Comparison of ENCODE assay signal across 12 mouse cellular contexts in genomic region chr11:76042041-76042638, GRCm38 (mm10). TPM values are rescaled to one million over a fixed set of nuclear protein-coding genes. Genes with fewer than 3 reads are reported as not detected.
A peak's percentile ranks its signal among the peaks of the same experiment; 100 is the strongest.
DNase-seq lines count a peak whose midpoint lies in the region; ATAC-seq and TF ChIP-seq lines count a peak whose summit lies in the region.
"Had no signal": no experiment of that assay in that cellular context is flagged by ENCODE, and none has a peak within 500 bp of the region (broad histone marks: within the 10 kb centered on the region; RNA-seq: fewer than 3 reads in every experiment).

No protein-coding gene starts in this region.

- no peak for TF ChIP-seq CTCF in kidney, adult 2 months (conservative IDR thresholded peaks at IDR 0.05; ENCODE audit: insufficient read depth, insufficient read length, low read depth, low read length)

- H3K27me3 ChIP-seq in kidney, adult 2 months (replicated peaks; ENCODE audit: control insufficient read depth, insufficient read depth, low read length) = no peaks in the 10 kb centered on the region
- no peaks in the 10 kb centered on the region for H3K27me3 ChIP-seq in kidney, embryonic 14.5 days (ENCODE audit: control insufficient read depth, insufficient read depth, low read length)
- no peaks in the 10 kb centered on the region for H3K27me3 ChIP-seq in embryonic facial prominence, embryonic 12.5 days
- no peaks in the 10 kb centered on the region for H3K27me3 ChIP-seq in heart, embryonic 15.5 days
- H3K27me3 ChIP-seq in limb, embryonic 15.5 days = no peaks in the 10 kb centered on the region
- H3K27me3 ChIP-seq: midbrain, embryonic 13.5 days; neural tube, embryonic 12.5 days had no signal

- H3K4me3 ChIP-seq in kidney, adult 2 months (ENCODE audit: insufficient read depth, low read depth, low read length) = no peak overlapping the region
- H3K4me3 ChIP-seq in kidney, embryonic 14.5 days (ENCODE audit: low read length) = no peak overlapping the region
- no peak overlapping the region for H3K4me3 ChIP-seq in embryonic facial prominence, embryonic 12.5 days
- H3K4me3 ChIP-seq in heart, embryonic 15.5 days = no peak overlapping the region
- H3K4me3 ChIP-seq in limb, embryonic 15.5 days = no peak overlapping the region
- H3K4me3 ChIP-seq: midbrain, embryonic 13.5 days; neural tube, embryonic 12.5 days had no signal

- ATAC-seq in kidney, embryonic 14.5 days (ENCODE audit: low FRiP score, low TSS enrichment) = no peak
- ATAC-seq in embryonic facial prominence, embryonic 12.5 days (ENCODE audit: insufficient number of reproducible peaks, insufficient read depth, low FRiP score, low TSS enrichment) = no peak
- ATAC-seq in heart, embryonic 15.5 days (replicated peaks; ENCODE audit: insufficient number of reproducible peaks, insufficient read depth, low FRiP score, low read depth) = no peak
- peak; percentile 25; the same call in 1 of the 2 replicates for ATAC-seq in limb, embryonic 15.5 days (ENCODE audit: insufficient number of reproducible peaks, low FRiP score, low TSS enrichment, low read depth)
- no peak for ATAC-seq in CD4-positive, CD25-positive, alpha-beta regulatory T cell, adult 4 months
- ATAC-seq: midbrain, embryonic 13.5 days had no signal

- no peak overlapping the region for H3K4me2 ChIP-seq in kidney, embryonic 14.5 days (replicated peaks; ENCODE audit: low read depth, low read length)
- no peak overlapping the region for H3K4me2 ChIP-seq in embryonic facial prominence, embryonic 12.5 days (replicated peaks)
- H3K4me2 ChIP-seq in heart, embryonic 15.5 days = no peak overlapping the region
- no peak overlapping the region for H3K4me2 ChIP-seq in limb, embryonic 15.5 days
- H3K4me2 ChIP-seq: midbrain, embryonic 13.5 days; neural tube, embryonic 12.5 days had no signal

- 68% methylated on average over 10 of the region's 10 CpGs for WGBS in kidney, adult 2 months
- 71% methylated on average over 10 of the region's 10 CpGs for WGBS in kidney, embryonic 14.5 days
- 41% methylated on average over 10 of the region's 10 CpGs for WGBS in embryonic facial prominence, embryonic 12.5 days
- 51% methylated on average over 10 of the region's 10 CpGs for WGBS in heart, embryonic 15.5 days
- whole genome bisulfite sequencing in limb, embryonic 15.5 days = 53% methylated on average over 10 of the region's 10 CpGs

- no peak overlapping the region for H3K9ac ChIP-seq in kidney, embryonic 14.5 days (ENCODE audit: low read depth, low read length)
- H3K9ac ChIP-seq in embryonic facial prominence, embryonic 12.5 days = no peak overlapping the region
- no peak overlapping the region for H3K9ac ChIP-seq in heart, embryonic 15.5 days
- no peak overlapping the region for H3K9ac ChIP-seq in limb, embryonic 15.5 days
- H3K9ac ChIP-seq: lung, embryonic 14.5 days; midbrain, embryonic 13.5 days; neural tube, embryonic 12.5 days had no signal

- H3K36me3 ChIP-seq in kidney, adult 2 months (ENCODE audit: control insufficient read depth, insufficient read depth, low read length) = no peaks in the 10 kb centered on the region
- peaks cover 6% of the 10 kb centered on the region; the same call in 1 of the 2 replicates for H3K36me3 ChIP-seq in kidney, embryonic 14.5 days (ENCODE audit: control insufficient read depth, insufficient read depth, low read length)
- H3K36me3 ChIP-seq in embryonic facial prominence, embryonic 12.5 days = peaks cover 7% of the 10 kb centered on the region
- H3K36me3 ChIP-seq in heart, embryonic 15.5 days = no peaks in the 10 kb centered on the region
- H3K36me3 ChIP-seq in limb, embryonic 15.5 days = peaks cover 23% of the 10 kb centered on the region

- H3K4me1 ChIP-seq in kidney, adult 2 months (ENCODE audit: control insufficient read depth, insufficient read depth, low read length) = peaks cover 12% of the 10 kb centered on the region; the same call in 1 of the 2 replicates
- H3K4me1 ChIP-seq in kidney, embryonic 14.5 days (ENCODE audit: control insufficient read depth, insufficient read depth, low read length) = no peaks in the 10 kb centered on the region
- H3K4me1 ChIP-seq in embryonic facial prominence, embryonic 12.5 days = peaks cover 15% of the 10 kb centered on the region
- peaks cover 20% of the 10 kb centered on the region for H3K4me1 ChIP-seq in heart, embryonic 15.5 days (replicated peaks)
- H3K4me1 ChIP-seq in limb, embryonic 15.5 days = peaks cover 19% of the 10 kb centered on the region

- DNase-seq in kidney, adult 2 months = peak; percentile 27
- no peak for DNase-seq in frontal cortex, postnatal 36 days (ENCODE audit: low spot score in 2 of 2)
- DNase-seq: cerebellum, postnatal 14 days; thymus, postnatal 36 days had no signal

- no peaks in the 10 kb centered on the region for H3K9me3 ChIP-seq in kidney, embryonic 14.5 days (ENCODE audit: control insufficient read depth, low read length)
- no peaks in the 10 kb centered on the region for H3K9me3 ChIP-seq in embryonic facial prominence, embryonic 12.5 days
- H3K9me3 ChIP-seq in heart, embryonic 15.5 days (replicated peaks) = no peaks in the 10 kb centered on the region
- H3K9me3 ChIP-seq in limb, embryonic 15.5 days = no peaks in the 10 kb centered on the region
- H3K9me3 ChIP-seq: midbrain, embryonic 13.5 days; neural tube, embryonic 12.5 days had no signal

- H3K27ac ChIP-seq in kidney, adult 2 months (ENCODE audit: insufficient read depth, low read depth, low read length) = peak overlapping the region; percentile 62
- H3K27ac ChIP-seq in kidney, embryonic 14.5 days (ENCODE audit: low read depth, low read length) = no peak overlapping the region
- peak overlapping the region; percentile 48 for H3K27ac ChIP-seq in embryonic facial prominence, embryonic 12.5 days
- peak overlapping the region; percentile 57 for H3K27ac ChIP-seq in heart, embryonic 15.5 days
- H3K27ac ChIP-seq in limb, embryonic 15.5 days = peak overlapping the region; percentile 72
- H3K27ac ChIP-seq: midbrain, embryonic 13.5 days; neural tube, embryonic 12.5 days had no signal

- TF ChIP-seq POLR2A in kidney, adult 2 months (IDR thresholded peaks at IDR 0.05; ENCODE audit: low read depth, low read length) = no peak

RNA-seq across cellular contexts. Expression of gene Rflnb, which starts 14.6 kb away (rescaled TPM):
- polyA plus RNA-seq in kidney, adult 2 months (2012; rRNA removed) = 15.8 and 18.8 TPM in 2 replicates
- 20.7 and 23.3 TPM in 2 replicates for polyA plus RNA-seq in kidney, embryonic 14.5 days (2014; fragmentation: Nextera tagmentation; extraction: Ambion mirVana)
- polyA plus RNA-seq in embryonic facial prominence, embryonic 12.5 days (2016; fragmentation: Nextera tagmentation; extraction: Ambion mirVana) = 63.2 and 64.5 TPM in 2 replicates
- 12.7 and 17.0 TPM in 2 replicates for polyA plus RNA-seq in heart, embryonic 15.5 days (2015; fragmentation: Nextera tagmentation; extraction: Ambion mirVana)
- 51.0 and 59.4 TPM in 2 replicates for polyA plus RNA-seq in limb, embryonic 15.5 days (2015; fragmentation: Nextera tagmentation; extraction: Ambion mirVana)
- 10 to 100 TPM; 13.4 to 14.2 TPM for polyA plus RNA-seq in CD4-positive, CD25-positive, alpha-beta regulatory T cell, adult 4 months (2017; shearing (Covaris generic))

RNA-seq across cellular contexts. Expression of gene 1700016K19Rik, which starts 42.4 kb away (rescaled TPM):
- polyA plus RNA-seq in kidney, adult 2 months (2012; rRNA removed) = 0.08 and 0.10 TPM in 2 replicates
- 0.31 and 0.50 TPM in 2 replicates for polyA plus RNA-seq in kidney, embryonic 14.5 days (2014; fragmentation: Nextera tagmentation; extraction: Ambion mirVana)
- 0.29 and 1.0 TPM in 2 replicates for polyA plus RNA-seq in embryonic facial prominence, embryonic 12.5 days (2016; fragmentation: Nextera tagmentation; extraction: Ambion mirVana)
- polyA plus RNA-seq in heart, embryonic 15.5 days (2015; fragmentation: Nextera tagmentation; extraction: Ambion mirVana) = 0.18 and 0.56 TPM in 2 replicates
- 0.84 and 1.1 TPM in 2 replicates for polyA plus RNA-seq in limb, embryonic 15.5 days (2015; fragmentation: Nextera tagmentation; extraction: Ambion mirVana)
- not detected for polyA plus RNA-seq in CD4-positive, CD25-positive, alpha-beta regulatory T cell, adult 4 months (2017; shearing (Covaris generic))
